Mouse (Mus musculus) kidney, adult 2 months (tissue): ENCODE measurements around the gene Tmem190. TPM values are rescaled to one million over a fixed set of nuclear protein-coding genes. Genes with fewer than 3 reads are reported as not detected.
"Not testable (repeated sequence)": the region's sequence is repeated elsewhere in the genome, so short reads cannot be mapped to it uniquely, and the experiment has no call there.

Experiments used
- DNase-seq: peaks from one replicate; pipeline ENCODE4 v3.0.0; 2021
- H3K27ac ChIP-seq: fragments of 200-500 bp; 2 replicates; pipeline ENCODE4 v1.5.1; 2012; ENCODE audit warnings: low read depth, low read length, control low read depth, inconsistent platforms; ENCODE audit not compliant: insufficient read depth
- H3K27me3 ChIP-seq: fragments of 200-500 bp; replicated peaks from 2 replicates; pipeline ENCODE4 v1.6.1; 2012; ENCODE audit warnings: mild to moderate bottlenecking, moderate library complexity, low read length, inconsistent platforms; ENCODE audit not compliant: control insufficient read depth, insufficient read depth
- H3K36me3 ChIP-seq: fragments of 200-500 bp; 2 replicates; pipeline ENCODE4 v1.6.1; 2012; ENCODE audit warnings: mild to moderate bottlenecking, moderate library complexity, low read length, inconsistent platforms; ENCODE audit not compliant: control insufficient read depth, insufficient read depth
- H3K4me1 ChIP-seq: fragments of 200-500 bp; 2 replicates; pipeline ENCODE4 v1.6.1; 2011; ENCODE audit warnings: low read length; ENCODE audit not compliant: control insufficient read depth, insufficient read depth
- H3K4me3 ChIP-seq: fragments of 200-500 bp; 2 replicates; pipeline ENCODE4 v1.5.1; 2011; ENCODE audit warnings: mild to moderate bottlenecking, low read depth, low read length, control low read depth; ENCODE audit not compliant: insufficient read depth
- CTCF ChIP-seq: fragments of 200-500 bp; conservative IDR thresholded peaks from 2 replicates; pipeline ENCODE4 v1.5.1; 2011; ENCODE audit warnings: low read depth, mild to moderate bottlenecking, control low read depth, low read length, moderate library complexity, mixed read lengths; ENCODE audit not compliant: insufficient read depth, insufficient read length
- POLR2A ChIP-seq: fragments of 200-500 bp; IDR thresholded peaks from one replicate; pipeline ENCODE4 v1.6.1; 2011; ENCODE audit warnings: low read depth, low read length, control low read depth
- WGBS: fragments of 180-500 bp; shearing (Covaris S2); methylation state at CpG from one replicate; pipeline ENCODE4 v1.1.7; 2018; 5-methylcytosine and 5-hydroxymethylcytosine counted together
- polyA plus RNA-seq: library from polyadenylated mRNA; depleted of rRNA; stranded (reverse); fragments of >200 nt; gene quantifications from 2 replicates; pipeline ENCODE4 v1.2.3, GENCODE M21; 2012

The Tmem190 gene
- polyA plus RNA-seq, 1 experiment = 0.31 TPM

GRCm38 (mm10) chr7:4789436-4789935 lies 6.7 kb downstream of the Tmem190 start, which contains the start of gene Tmem238:
Gene Tmem238, minus strand, starts transcription at chr7:4789656.
- peak; percentile 92 for DNase-seq
- peak; percentile 12 for TF ChIP-seq POLR2A
- TF ChIP-seq CTCF = no peak
- H3K27ac ChIP-seq = peak within 1 kb of the TSS; percentile 52
- H3K4me1 ChIP-seq = peaks cover 11% of the 10 kb centered on the region; the same call in 1 of the 2 replicates
- no peaks in the 10 kb centered on the region for H3K36me3 ChIP-seq
- no peaks in the 10 kb centered on the region for H3K27me3 ChIP-seq
- WGBS = 6% methylated on average over 40 of the region's 40 CpGs
- peak within 1 kb of the TSS; percentile 69 for H3K4me3 ChIP-seq

GRCm38 (mm10) chr7:4792278-4793212 lies 9.8 kb downstream of the Tmem190 start, which contains the start of gene Rpl28:
Gene Rpl28, plus strand, starts transcription at chr7:4792874.
- Histone ChIP-seq H3K27ac (peak within 1 kb of the TSS; percentile 95), H3K4me3 (peak within 1 kb of the TSS; percentile 99), H3K27me3 (no peaks in the 10 kb centered on the region), H3K4me1 (peaks cover 11% of the 10 kb centered on the region; the same call in 1 of the 2 replicates), H3K36me3 (peaks cover 2% of the 10 kb centered on the region; the same call in 1 of the 2 replicates)
- under 1% methylated on average over 54 of the region's 54 CpGs for WGBS
- TF ChIP-seq CTCF = no peak
- peak; percentile 97 for TF ChIP-seq POLR2A
- DNase-seq = peak; percentile 98

GRCm38 (mm10) chr7:4793248-4793647 lies 10.5 kb downstream of the Tmem190 start:
- Histone ChIP-seq H3K4me1 (peaks cover 10% of the 10 kb centered on the region; the same call in 1 of the 2 replicates), H3K4me3 (peak overlapping the region; percentile 99), H3K27ac (peak overlapping the region; percentile 93; the same call in 1 of the 2 replicates)
- H3K36me3 ChIP-seq, H3K27me3 ChIP-seq, DNase-seq: not testable (repeated sequence)
- under 1% methylated on average over 31 of the region's 31 CpGs for WGBS

- TF ChIP-seq CTCF (no peak), POLR2A (no peak)
- 31% methylated on average over 4 of the region's 4 CpGs for WGBS
- H3K27ac ChIP-seq = no peak overlapping the region
These were observed 10.9 kb downstream of the Tmem190 start for GRCm38 (mm10) chr7:4793674-4794073.

GRCm38 (mm10) chr7:4794631-4795168 lies 12.0 kb downstream of the Tmem190 start:
- no peak overlapping the region for H3K4me3 ChIP-seq
- DNase-seq = no peak
- H3K27me3 ChIP-seq = no peaks in the 10 kb centered on the region
- WGBS = 59% methylated on average over 3 of the region's 3 CpGs
- TF ChIP-seq CTCF = no peak
- no peak for TF ChIP-seq POLR2A
- H3K36me3 ChIP-seq = peaks cover 2% of the 10 kb centered on the region; the same call in 1 of the 2 replicates
- peaks cover 8% of the 10 kb centered on the region; the same call in 1 of the 2 replicates for H3K4me1 ChIP-seq
- H3K27ac ChIP-seq = no peak overlapping the region

More at GRCm38 (mm10) chr7:4793674-4794073, 10.9 kb downstream of the Tmem190 start:
- Histone ChIP-seq H3K36me3 (peaks cover 2% of the 10 kb centered on the region; the same call in 1 of the 2 replicates), H3K4me3 (peak overlapping the region; percentile 99), H3K4me1 (peaks cover 8% of the 10 kb centered on the region; the same call in 1 of the 2 replicates), H3K27me3 (no peaks in the 10 kb centered on the region)
- no peak for DNase-seq

- no peaks in the 10 kb centered on the region for H3K27me3 ChIP-seq
- DNase-seq = peak; percentile 62
- H3K27ac ChIP-seq = no peak overlapping the region
- peaks cover 2% of the 10 kb centered on the region; the same call in 1 of the 2 replicates for H3K36me3 ChIP-seq
- no peak overlapping the region for H3K4me3 ChIP-seq
- 0 out of 2 replicates have a peak, but pooled peaks cover 3% of the 10 kb centered on the region for H3K4me1 ChIP-seq
- 59% methylated on average over 7 of the region's 7 CpGs for WGBS
- no peak for TF ChIP-seq POLR2A
- TF ChIP-seq CTCF = peak; percentile 43
These were observed 13.2 kb downstream of the Tmem190 start for GRCm38 (mm10) chr7:4795767-4796433.
